Comparison of ENCODE assay signal across 21 mouse cellular contexts in the genomic region with DNA sequence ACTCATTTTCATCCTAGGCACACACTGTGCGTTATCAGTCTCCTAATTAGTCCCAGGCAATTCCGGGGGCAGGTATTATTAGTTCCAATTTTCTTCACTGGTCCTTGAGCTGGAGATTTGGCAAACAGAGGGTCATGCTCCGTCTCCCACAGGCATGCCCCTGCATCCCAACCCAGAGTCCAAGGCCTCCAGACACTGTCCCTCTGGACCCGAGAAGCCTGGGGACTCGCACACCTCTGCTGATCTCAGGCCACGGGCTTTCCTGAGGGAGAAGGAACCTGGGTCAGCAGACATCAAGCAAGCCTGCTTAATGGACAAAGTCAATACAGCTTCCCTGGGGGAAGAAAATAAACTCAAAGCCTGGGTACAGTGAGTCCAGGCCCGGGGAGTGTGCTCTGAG.
DNase-seq lines count a peak whose midpoint lies in the region; ATAC-seq lines count a peak whose summit lies in the region.
"Had no signal": no experiment of that assay in that cellular context is flagged by ENCODE, and none has a peak within 500 bp of the region (broad histone marks: within the 10 kb centered on the region; RNA-seq: fewer than 3 reads in every experiment).

No protein-coding gene starts in this region.

- H3K9me3 ChIP-seq in hindbrain, embryonic 10.5 days, result no peaks in the 10 kb centered on the region
- no peaks in the 10 kb centered on the region for H3K9me3 ChIP-seq in hindbrain, embryonic 11.5 days (ENCODE audit: control insufficient read depth, low read length)
- no peaks in the 10 kb centered on the region for H3K9me3 ChIP-seq in midbrain, embryonic 11.5 days (ENCODE audit: control insufficient read depth, low read length)
- no peaks in the 10 kb centered on the region for H3K9me3 ChIP-seq in midbrain, embryonic 13.5 days
- H3K9me3 ChIP-seq in hindbrain, embryonic 14.5 days (ENCODE audit: control insufficient read depth, low read length), result no peaks in the 10 kb centered on the region
- no peaks in the 10 kb centered on the region for H3K9me3 ChIP-seq in midbrain, embryonic 14.5 days (ENCODE audit: control insufficient read depth, low read length)
- H3K9me3 ChIP-seq: intestine, embryonic 15.5 days; liver, embryonic 13.5 days; neural tube, embryonic 12.5 days; stomach, embryonic 15.5 days had no signal

- ATAC-seq in hindbrain, embryonic 11.5 days (ENCODE audit: low FRiP score), result no peak; the same call in 1 of the 2 replicates
- peak; percentile 51; the same call in 1 of the 2 replicates for ATAC-seq in midbrain, embryonic 11.5 days (ENCODE audit: low FRiP score)
- ATAC-seq in midbrain, embryonic 13.5 days, result no peak
- peak; percentile 18; the same call in 1 of the 2 replicates for ATAC-seq in hindbrain, embryonic 14.5 days (ENCODE audit: low FRiP score)
- no peak for ATAC-seq in midbrain, embryonic 14.5 days (ENCODE audit: low FRiP score, low TSS enrichment)
- no peak for ATAC-seq in cerebellum, adult (ENCODE audit: insufficient number of reproducible peaks, low FRiP score, low TSS enrichment)
- ATAC-seq: CD4-positive, CD25-positive, alpha-beta regulatory T cell, adult 4 months; intestine, embryonic 15.5 days had no signal

- peak overlapping the region; percentile 71 for H3K27ac ChIP-seq in hindbrain, embryonic 10.5 days
- no peak overlapping the region for H3K27ac ChIP-seq in hindbrain, embryonic 11.5 days (ENCODE audit: low read depth, low read length)
- H3K27ac ChIP-seq in midbrain, embryonic 11.5 days (ENCODE audit: low read depth, low read length), result no peak overlapping the region
- H3K27ac ChIP-seq in midbrain, embryonic 13.5 days, result no peak overlapping the region
- no peak overlapping the region for H3K27ac ChIP-seq in hindbrain, embryonic 14.5 days
- 0 out of 2 replicates have a peak overlapping the region, but pooled peaks have one; percentile 16 for H3K27ac ChIP-seq in midbrain, embryonic 14.5 days (replicated peaks; ENCODE audit: low read depth, low read length)
- H3K27ac ChIP-seq: intestine, embryonic 15.5 days; liver, embryonic 13.5 days; neural tube, embryonic 12.5 days; stomach, embryonic 15.5 days had no signal

- no peak overlapping the region for H3K9ac ChIP-seq in hindbrain, embryonic 11.5 days (ENCODE audit: low read depth, low read length)
- no peak overlapping the region for H3K9ac ChIP-seq in midbrain, embryonic 11.5 days (ENCODE audit: low read length)
- H3K9ac ChIP-seq in midbrain, embryonic 13.5 days (replicated peaks), result no peak overlapping the region
- no peak overlapping the region for H3K9ac ChIP-seq in hindbrain, embryonic 14.5 days
- no peak overlapping the region for H3K9ac ChIP-seq in midbrain, embryonic 14.5 days (replicated peaks; ENCODE audit: low read length)
- H3K9ac ChIP-seq: intestine, embryonic 15.5 days; liver, embryonic 13.5 days; neural tube, embryonic 12.5 days; stomach, embryonic 15.5 days had no signal

- peaks cover 3% of the 10 kb centered on the region; the same call in 1 of the 2 replicates for H3K27me3 ChIP-seq in hindbrain, embryonic 10.5 days (ENCODE audit: insufficient read depth, poor library complexity, severe bottlenecking)
- H3K27me3 ChIP-seq in hindbrain, embryonic 11.5 days (ENCODE audit: control insufficient read depth, insufficient read depth, low read length), result no peaks in the 10 kb centered on the region
- no peaks in the 10 kb centered on the region for H3K27me3 ChIP-seq in midbrain, embryonic 11.5 days (ENCODE audit: control insufficient read depth, insufficient read depth, low read length)
- H3K27me3 ChIP-seq in midbrain, embryonic 13.5 days, result no peaks in the 10 kb centered on the region
- no peaks in the 10 kb centered on the region for H3K27me3 ChIP-seq in hindbrain, embryonic 14.5 days (ENCODE audit: control insufficient read depth, insufficient read depth, low read length)
- no peaks in the 10 kb centered on the region for H3K27me3 ChIP-seq in midbrain, embryonic 14.5 days (ENCODE audit: control insufficient read depth, insufficient read depth, low read length)
- H3K27me3 ChIP-seq: intestine, embryonic 15.5 days; liver, embryonic 13.5 days; neural tube, embryonic 12.5 days; stomach, embryonic 15.5 days had no signal

- peaks cover 36% of the 10 kb centered on the region for H3K4me1 ChIP-seq in hindbrain, embryonic 10.5 days (replicated peaks)
- H3K4me1 ChIP-seq in hindbrain, embryonic 11.5 days (replicated peaks; ENCODE audit: control insufficient read depth, insufficient read depth, low read length), result peaks cover 3% of the 10 kb centered on the region
- H3K4me1 ChIP-seq in midbrain, embryonic 11.5 days (ENCODE audit: control insufficient read depth, insufficient read depth, low read length), result peaks cover 10% of the 10 kb centered on the region; the same call in 1 of the 2 replicates
- H3K4me1 ChIP-seq in midbrain, embryonic 13.5 days (replicated peaks), result peaks cover 24% of the 10 kb centered on the region
- no peaks in the 10 kb centered on the region for H3K4me1 ChIP-seq in hindbrain, embryonic 14.5 days (replicated peaks; ENCODE audit: control insufficient read depth, insufficient read depth, low read length)
- peaks cover 7% of the 10 kb centered on the region; the same call in 1 of the 2 replicates for H3K4me1 ChIP-seq in midbrain, embryonic 14.5 days (ENCODE audit: control insufficient read depth, insufficient read depth, low read length)
- H3K4me1 ChIP-seq: liver, embryonic 13.5 days had no signal

- H3K4me3 ChIP-seq in hindbrain, embryonic 10.5 days, result no peak overlapping the region
- H3K4me3 ChIP-seq in hindbrain, embryonic 11.5 days (ENCODE audit: low read depth, low read length), result no peak overlapping the region
- H3K4me3 ChIP-seq in midbrain, embryonic 11.5 days (ENCODE audit: low read depth, low read length), result no peak overlapping the region
- no peak overlapping the region for H3K4me3 ChIP-seq in midbrain, embryonic 13.5 days (replicated peaks)
- no peak overlapping the region for H3K4me3 ChIP-seq in hindbrain, embryonic 14.5 days (replicated peaks; ENCODE audit: low read length)
- no peak overlapping the region for H3K4me3 ChIP-seq in midbrain, embryonic 14.5 days (replicated peaks; ENCODE audit: low read depth, low read length)
- H3K4me3 ChIP-seq: intestine, embryonic 15.5 days; liver, embryonic 13.5 days; neural tube, embryonic 12.5 days; stomach, embryonic 15.5 days had no signal

- DNase-seq in hindbrain, embryonic 10.5 days (ENCODE audit: low spot score), result no peak
- DNase-seq in hindbrain, embryonic 11.5 days (ENCODE audit: low spot score), result no peak
- peak; percentile 87 for DNase-seq in midbrain, embryonic 11.5 days (ENCODE audit: low spot score, missing footprints)
- no peak for DNase-seq in hindbrain, embryonic 14.5 days (ENCODE audit: low spot score)
- no peak for DNase-seq in midbrain, embryonic 14.5 days
- DNase-seq in ovary, postnatal 14 days (ENCODE audit: low spot score), result no peak
- DNase-seq: adrenal gland, postnatal 14 days; cerebellum, adult 8-10 months; cerebellum, postnatal 36 days; kidney, adult 8-10 months; liver, embryonic 13.5 days; lung, adult 2 months; lung, postnatal 14 days; thymus, postnatal 25 days had no signal

- no peaks in the 10 kb centered on the region for H3K36me3 ChIP-seq in hindbrain, embryonic 10.5 days
- no peaks in the 10 kb centered on the region for H3K36me3 ChIP-seq in hindbrain, embryonic 11.5 days (ENCODE audit: control insufficient read depth, insufficient read depth, low read length)
- H3K36me3 ChIP-seq in midbrain, embryonic 11.5 days (ENCODE audit: control insufficient read depth, insufficient read depth, low read length), result no peaks in the 10 kb centered on the region
- no peaks in the 10 kb centered on the region for H3K36me3 ChIP-seq in midbrain, embryonic 13.5 days
- H3K36me3 ChIP-seq in hindbrain, embryonic 14.5 days (replicated peaks; ENCODE audit: control insufficient read depth, insufficient read depth), result no peaks in the 10 kb centered on the region
- H3K36me3 ChIP-seq in midbrain, embryonic 14.5 days (ENCODE audit: control insufficient read depth, insufficient read depth, low read length), result no peaks in the 10 kb centered on the region
- H3K36me3 ChIP-seq: intestine, embryonic 15.5 days; liver, embryonic 13.5 days; neural tube, embryonic 12.5 days; stomach, embryonic 15.5 days had no signal

- no peak overlapping the region for H3K4me2 ChIP-seq in hindbrain, embryonic 11.5 days (replicated peaks; ENCODE audit: low read depth, low read length)
- no peak overlapping the region for H3K4me2 ChIP-seq in midbrain, embryonic 11.5 days
- H3K4me2 ChIP-seq in midbrain, embryonic 13.5 days (replicated peaks), result no peak overlapping the region
- no peak overlapping the region for H3K4me2 ChIP-seq in hindbrain, embryonic 14.5 days (replicated peaks)
- H3K4me2 ChIP-seq in midbrain, embryonic 14.5 days (ENCODE audit: low read length), result no peak overlapping the region
- H3K4me2 ChIP-seq: heart, embryonic 11.5 days; intestine, embryonic 15.5 days; liver, embryonic 13.5 days; neural tube, embryonic 12.5 days; stomach, embryonic 15.5 days had no signal

- WGBS in hindbrain, embryonic 10.5 days, result 61% methylated on average over 7 of the region's 7 CpGs
- WGBS in hindbrain, embryonic 11.5 days, result 51% methylated on average over 7 of the region's 7 CpGs
- 64% methylated on average over 7 of the region's 7 CpGs for WGBS in midbrain, embryonic 11.5 days
- WGBS in midbrain, embryonic 13.5 days, result 48% methylated on average over 7 of the region's 7 CpGs
- 55% methylated on average over 7 of the region's 7 CpGs for WGBS in hindbrain, embryonic 14.5 days
- 45% methylated on average over 7 of the region's 7 CpGs for WGBS in midbrain, embryonic 14.5 days

Comparison
In these comparisons a context has a peak if more than half of its experiments do, and no peak if none do; other contexts are left out.
1. H3K27ac ChIP-seq: peak in hindbrain, embryonic 10.5 days (single experiment) and midbrain, embryonic 14.5 days (single experiment); none in hindbrain, embryonic 11.5 days (single experiment), midbrain, embryonic 11.5 days (single experiment), midbrain, embryonic 13.5 days (single experiment) and hindbrain, embryonic 14.5 days (single experiment).
2. ATAC-seq: peak in midbrain, embryonic 11.5 days (single experiment) and hindbrain, embryonic 14.5 days (single experiment); none in hindbrain, embryonic 11.5 days (single experiment), midbrain, embryonic 13.5 days (single experiment), midbrain, embryonic 14.5 days (single experiment) and cerebellum, adult (single experiment).